Mouse (Mus musculus) bone marrow macrophage, adult 2 months (primary cell): ENCODE data around the gene Cdkl3.

Experiments used
- CTCF ChIP-seq: IDR thresholded peaks from 2 replicates; pipeline ENCODE4 v1.5.1; 2012; ENCODE audit warnings: low read depth, mild to moderate bottlenecking, low read length, moderate library complexity
- POLR2A ChIP-seq: IDR thresholded peaks from 2 replicates; pipeline ENCODE4 v1.6.1; 2012; ENCODE audit warnings: mild to moderate bottlenecking, low read depth, low read length, borderline replicate concordance

DNA sequence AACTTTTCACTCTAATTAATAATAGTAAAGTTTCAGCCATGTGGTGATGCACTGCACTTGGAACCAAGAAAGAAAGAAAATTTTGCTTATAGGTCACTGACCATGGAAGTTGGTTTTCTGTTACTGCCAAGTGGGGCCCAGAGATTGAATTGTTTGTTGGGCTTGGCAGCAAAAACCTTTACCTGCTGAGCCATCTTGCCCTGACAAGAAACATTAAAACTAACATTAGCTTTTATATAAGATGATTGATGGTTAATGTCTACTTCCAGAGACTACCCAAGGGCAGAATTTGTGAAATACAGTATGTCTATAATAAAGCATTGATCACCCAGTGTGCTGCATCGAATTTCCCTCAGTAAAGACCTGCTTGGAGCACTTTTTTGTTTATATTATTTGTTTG, 102.4 kb downstream of the Cdkl3 start:
- TF ChIP-seq CTCF, result no peak
- TF ChIP-seq POLR2A, result no peak
